Mouse (Mus musculus) liver (tissue): ENCODE results near the gene Mrpl12.

Experiments
- DNase-seq: peaks from one replicate; pipeline ENCODE4 v3.0.0-alpha.2; 2020; ENCODE audit warnings: mixed read lengths

The Mrpl12 gene

GRCm38 (mm10) chr11:120483448-120483934 lies 922 bp upstream of the Mrpl12 start:
- no peak for DNase-seq

DNA sequence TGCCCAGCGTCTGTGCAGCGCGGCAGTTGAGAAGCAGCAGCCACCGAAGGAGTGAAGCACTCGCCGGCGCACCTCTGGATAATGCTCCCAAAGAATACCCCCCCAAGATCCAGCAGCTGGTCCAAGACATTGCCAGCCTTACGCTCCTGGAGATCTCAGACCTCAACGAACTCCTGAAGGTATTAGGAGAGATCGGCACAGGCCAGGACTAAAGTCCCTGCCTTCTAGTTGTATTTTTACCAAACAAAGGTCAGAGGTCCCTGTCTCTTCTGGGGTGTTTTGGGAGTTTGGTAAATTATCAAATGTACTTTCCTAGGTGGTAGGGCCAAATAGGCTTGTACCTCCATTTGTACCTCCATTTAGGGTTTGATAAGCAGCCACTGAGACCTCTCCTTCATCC lies 838 bp downstream of the Mrpl12 start:
- no peak for DNase-seq

- no peak for DNase-seq
These were observed 4.1 kb downstream of the Mrpl12 start for GRCm38 (mm10) chr11:120488516-120488915.

- peak; percentile 70 for DNase-seq
These were observed 4.8 kb downstream of the Mrpl12 start for GRCm38 (mm10) chr11:120489054-120489761.

DNA sequence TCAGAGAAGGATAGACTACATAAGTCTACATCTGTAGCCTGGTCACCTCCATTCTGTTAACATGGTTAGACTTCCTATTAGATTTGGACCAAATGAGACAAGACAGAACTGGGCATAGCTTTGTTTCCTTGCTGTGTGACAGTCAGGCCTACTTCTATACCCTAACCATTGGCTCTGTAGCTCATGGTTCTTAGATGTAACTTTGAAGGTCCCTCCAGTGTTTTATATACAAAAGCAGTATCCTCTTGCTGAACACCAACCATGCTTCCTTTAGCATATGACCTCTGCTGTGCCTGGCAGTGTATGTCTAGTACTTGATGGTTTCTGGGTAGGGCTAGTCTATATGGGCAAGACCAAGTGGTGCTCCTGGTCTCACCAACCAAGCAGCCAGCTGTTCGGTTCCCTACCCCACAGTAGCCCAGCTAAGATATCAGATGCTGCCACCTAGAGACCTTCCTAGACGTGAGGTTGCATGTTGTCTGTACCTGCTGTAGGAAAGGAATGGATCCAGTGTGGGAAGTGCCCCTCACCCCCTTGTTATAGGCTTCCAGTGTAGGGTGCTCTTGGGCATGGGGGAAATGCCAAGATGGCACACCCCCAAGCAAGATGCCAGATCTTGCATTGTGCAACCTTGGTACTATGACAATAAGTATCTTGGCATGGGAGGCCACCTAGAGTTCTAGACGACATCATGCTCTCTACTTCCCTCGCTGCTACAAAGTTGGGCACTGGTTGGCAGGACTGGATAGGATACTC lies 6.1 kb downstream of the Mrpl12 start:
- no peak for DNase-seq

- DNase-seq: peak; percentile 94
These were observed 7.1 kb downstream of the Mrpl12 start, which contains the start of gene Slc25a10 for GRCm38 (mm10) chr11:120491317-120492023. Gene Slc25a10, plus strand, starts transcription at chr11:120491840.

DNA sequence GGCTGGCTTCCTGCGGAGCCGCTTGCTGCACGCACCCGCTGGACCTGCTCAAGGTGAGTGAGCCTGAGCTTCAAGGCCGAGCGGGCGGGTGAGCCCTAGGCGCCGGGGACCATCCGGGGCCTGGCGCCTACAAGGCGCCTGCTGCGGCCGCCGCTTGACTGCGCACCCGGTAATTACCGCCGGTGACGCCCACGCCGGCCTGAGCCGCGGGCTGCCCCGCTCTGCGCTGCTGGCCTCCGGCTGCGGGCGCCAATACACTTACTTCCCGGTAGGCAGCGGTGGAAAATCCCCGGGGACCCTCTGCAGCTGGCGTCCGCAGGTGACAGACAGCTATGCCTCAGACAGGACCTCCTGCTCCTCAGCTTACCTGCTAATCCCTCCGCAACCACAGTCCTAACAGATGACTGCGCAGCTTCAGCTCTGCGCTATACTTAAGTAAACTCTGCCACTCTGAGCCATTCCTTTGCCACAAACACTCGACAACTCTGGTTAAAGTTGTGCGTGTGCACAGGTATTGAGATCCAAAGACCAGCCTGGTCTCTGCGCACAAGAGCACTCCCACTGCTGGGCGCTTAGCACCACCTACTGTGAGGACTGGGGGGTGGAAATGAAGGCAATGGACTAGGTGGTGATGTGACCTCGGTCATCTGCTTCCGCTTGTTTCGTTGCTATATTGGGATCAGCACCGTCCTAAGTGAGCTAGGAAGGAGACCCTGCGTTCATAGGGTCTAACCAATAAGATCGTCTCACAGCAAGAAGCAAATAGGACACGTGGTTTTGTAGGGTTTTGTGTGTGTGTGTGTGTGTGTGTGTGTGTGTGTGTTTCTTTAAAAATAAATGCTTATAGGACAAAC lies 7.8 kb downstream of the Mrpl12 start:
- DNase-seq: peak; percentile 70

GRCm38 (mm10) chr11:120492878-120493203 lies 8.4 kb downstream of the Mrpl12 start:
- DNase-seq: no peak

DNA sequence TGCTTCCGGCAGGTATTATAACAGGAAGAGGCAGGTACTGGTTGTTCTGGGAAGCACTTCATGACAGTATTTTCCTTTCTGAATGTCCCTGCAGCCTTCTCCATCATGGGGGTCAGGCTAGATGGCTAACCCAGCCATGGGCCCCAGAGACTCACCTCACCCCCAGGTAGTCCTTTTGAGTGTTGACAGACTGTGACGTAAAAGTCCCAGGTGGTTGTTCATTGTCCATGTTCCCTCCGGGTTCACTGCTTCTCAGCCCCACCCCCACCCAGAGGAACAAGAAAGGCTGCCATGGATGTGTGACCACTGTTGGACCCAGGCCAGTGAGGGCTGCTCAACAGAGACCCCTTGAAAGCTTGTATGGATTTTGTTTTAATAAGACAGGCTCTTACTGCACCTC lies 8.9 kb downstream of the Mrpl12 start:
- no peak for DNase-seq

- no peak for DNase-seq
These were observed 9.5 kb downstream of the Mrpl12 start for GRCm38 (mm10) chr11:120493911-120494310.

GRCm38 (mm10) chr11:120497436-120497835 lies 13.0 kb downstream of the Mrpl12 start:
- DNase-seq: no peak

DNA sequence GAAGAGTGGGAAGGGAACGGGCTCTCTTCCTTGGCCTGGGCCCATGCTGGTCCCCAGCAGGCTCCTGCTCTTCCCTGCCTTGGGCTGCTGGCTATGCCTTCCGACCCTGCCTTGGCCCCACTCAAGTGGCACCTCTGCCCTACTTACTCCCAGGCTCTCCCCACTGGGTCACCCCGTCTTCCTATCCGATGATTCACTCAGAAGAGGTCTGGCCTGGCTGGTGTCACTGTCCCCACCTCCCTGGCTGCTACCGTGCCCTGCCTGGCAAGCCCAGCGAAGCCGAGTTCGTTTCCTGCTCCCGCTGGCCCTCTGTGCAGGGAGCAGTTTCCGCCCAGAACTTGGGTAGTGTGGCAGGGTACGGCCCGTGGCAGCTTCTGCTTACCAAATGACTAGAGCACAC lies 13.8 kb downstream of the Mrpl12 start:
- DNase-seq: no peak

DNA sequence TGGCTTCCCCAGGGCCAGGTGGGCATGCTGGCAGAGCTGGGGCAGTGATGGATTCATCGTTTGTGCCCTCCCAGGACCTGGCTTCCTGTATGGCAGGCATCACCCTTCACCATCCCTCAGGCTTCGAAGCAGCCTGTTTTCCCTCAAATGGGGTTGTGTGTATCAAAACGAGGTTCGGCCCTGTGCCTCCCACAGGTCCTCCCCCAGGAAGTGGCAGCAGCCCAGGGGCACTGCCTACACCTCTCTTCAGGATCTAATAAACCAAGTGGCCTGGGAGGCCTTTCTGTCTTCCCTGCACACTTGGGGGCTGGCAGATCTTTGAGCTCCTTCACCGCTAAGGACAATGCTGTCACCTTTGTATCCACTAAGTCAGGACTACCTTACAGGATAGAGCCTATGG lies 14.5 kb downstream of the Mrpl12 start:
- DNase-seq: no peak

DNA sequence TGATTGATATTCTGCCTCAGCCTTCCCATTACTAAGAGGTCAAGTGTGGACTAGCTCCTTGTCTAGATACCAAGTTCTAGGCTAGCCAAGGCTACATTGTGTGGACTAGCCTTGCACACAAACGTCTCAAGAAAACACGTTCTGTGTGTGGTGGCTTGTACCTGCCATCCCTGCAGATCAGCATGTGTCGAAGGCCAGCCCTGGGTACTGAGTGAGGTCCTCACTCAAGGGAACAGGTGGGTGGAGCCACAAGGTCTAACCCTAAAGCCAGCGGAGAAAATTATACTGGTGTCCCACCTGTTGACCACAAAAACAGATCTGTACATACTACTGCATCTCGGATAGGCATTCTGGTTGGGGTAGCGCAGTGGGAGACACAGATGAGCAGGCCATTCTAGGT lies 15.5 kb downstream of the Mrpl12 start:
- no peak for DNase-seq

DNA sequence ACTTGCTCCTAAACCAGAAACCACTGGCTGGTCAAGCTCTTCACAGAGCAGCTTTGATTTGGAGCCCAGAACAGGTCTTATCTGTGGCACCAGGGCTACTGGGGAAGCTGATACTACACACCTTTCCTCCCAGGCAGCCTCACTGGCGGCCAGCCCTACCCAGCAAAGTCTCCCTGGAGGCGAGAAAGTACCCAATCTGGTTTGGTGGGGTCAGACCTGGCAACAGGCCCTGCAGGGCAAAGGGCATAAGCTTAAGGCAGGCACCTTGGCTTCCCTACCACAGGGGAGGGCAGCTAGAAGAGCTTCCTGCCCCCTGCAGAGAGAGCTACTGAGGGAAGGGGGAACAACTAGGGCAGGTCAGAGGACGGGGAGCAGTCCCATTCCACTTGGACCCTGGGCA lies 15.9 kb downstream of the Mrpl12 start:
- DNase-seq: no peak

GRCm38 (mm10) chr11:120501018-120501417 lies 16.6 kb downstream of the Mrpl12 start:
- no peak for DNase-seq

GRCm38 (mm10) chr11:120501701-120502100 lies 17.3 kb downstream of the Mrpl12 start:
- no peak for DNase-seq

DNA sequence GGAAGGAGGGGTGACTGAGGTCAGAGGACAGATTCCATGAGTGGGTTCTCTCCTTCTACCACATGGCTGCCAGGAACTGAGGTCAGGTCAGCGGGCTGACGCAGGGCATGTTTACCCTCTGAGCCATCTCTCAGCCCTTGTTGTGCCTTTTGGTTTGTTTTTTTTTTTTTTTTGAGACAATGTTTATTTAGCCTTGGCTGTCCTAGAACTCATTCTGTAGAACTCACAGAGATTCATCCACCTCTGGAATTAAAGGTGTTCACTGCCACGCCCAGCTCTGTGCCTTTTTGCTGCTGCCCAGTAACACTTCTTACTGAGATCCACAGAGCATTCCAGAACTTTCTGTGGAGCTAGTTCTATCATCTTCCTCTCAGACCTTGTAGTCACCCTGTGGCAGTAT lies 21.2 kb downstream of the Mrpl12 start:
- DNase-seq: no peak

DNA sequence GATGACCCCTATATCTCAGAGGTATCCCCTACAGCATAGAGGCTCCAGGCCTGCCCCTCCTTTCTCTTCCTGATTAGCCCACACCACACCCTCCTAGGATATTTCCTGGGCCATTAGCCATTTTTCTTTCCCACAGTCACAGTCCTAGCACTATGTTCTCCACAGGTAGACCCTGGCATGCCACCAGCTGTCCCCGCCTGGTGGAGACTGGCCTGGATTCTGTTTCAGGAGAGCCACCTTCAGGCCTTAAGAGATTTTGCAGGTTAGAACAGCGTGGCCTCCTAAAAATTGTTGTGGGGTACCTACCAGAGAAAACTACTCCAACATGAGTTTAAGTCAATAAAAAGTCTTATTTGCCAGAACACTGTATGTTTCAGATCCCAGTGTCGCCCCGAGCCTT lies 22.5 kb downstream of the Mrpl12 start:
- DNase-seq: no peak

GRCm38 (mm10) chr11:120507611-120508289 lies 23.3 kb downstream of the Mrpl12 start:
- DNase-seq: no peak

GRCm38 (mm10) chr11:120508290-120508870 lies 24.0 kb downstream of the Mrpl12 start:
- no peak for DNase-seq

DNA sequence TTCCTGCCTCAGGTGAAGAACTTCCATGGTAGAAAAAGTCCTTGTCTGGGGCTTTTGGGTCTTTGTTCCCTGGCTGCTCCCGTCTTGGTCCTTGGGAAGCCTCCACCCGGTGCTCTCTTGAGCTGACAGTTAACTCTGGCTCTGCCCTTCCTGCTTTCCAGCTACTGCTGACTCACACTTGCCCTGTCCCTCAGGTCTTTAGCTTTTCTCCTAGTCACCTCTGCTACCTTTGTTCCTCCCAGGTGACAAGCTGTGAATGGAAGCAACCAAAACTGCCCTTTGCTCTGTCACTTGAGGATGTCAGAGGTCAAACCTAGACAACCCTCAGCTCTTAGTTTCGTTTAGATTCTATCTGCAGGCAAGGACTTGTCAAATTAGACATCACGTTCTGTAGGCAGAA lies 25.5 kb downstream of the Mrpl12 start:
- peak; percentile 36 for DNase-seq
